Mouse (Mus musculus) layer of hippocampus, adult 11-12 months (tissue): ENCODE measurements at regions not wholly inside any gene's neighbourhood (a gene's known extent, or its start where the extent isn't known, plus 50 kb on each side); places are given as distances from the start of the nearest gene placed in this dataset.

ENCODE experiments used
- DNase-seq: peaks from one replicate; pipeline ENCODE4 v3.0.0; 2022; ENCODE audit warnings: low spot score

DNA sequence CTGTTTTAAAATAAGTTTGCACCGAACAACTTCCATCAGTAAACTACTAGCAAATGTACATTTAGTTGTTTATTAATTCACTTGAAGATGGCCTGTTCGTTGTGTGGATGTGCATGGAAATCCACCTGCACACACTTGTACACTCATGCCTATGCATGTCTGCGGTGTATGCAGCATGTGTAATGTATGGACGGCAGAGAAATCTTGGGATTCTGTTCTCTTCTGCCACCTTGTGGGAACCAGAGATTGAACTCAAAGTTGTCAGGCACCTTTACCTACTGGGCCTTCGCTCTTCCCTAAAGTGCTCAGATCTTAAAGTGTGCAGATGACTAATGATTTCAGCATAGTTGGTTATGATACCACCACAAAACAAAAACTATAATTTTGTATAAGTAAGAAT, 137.4 kb downstream of the Kitl start:
- DNase-seq = peak; percentile 21

DNA sequence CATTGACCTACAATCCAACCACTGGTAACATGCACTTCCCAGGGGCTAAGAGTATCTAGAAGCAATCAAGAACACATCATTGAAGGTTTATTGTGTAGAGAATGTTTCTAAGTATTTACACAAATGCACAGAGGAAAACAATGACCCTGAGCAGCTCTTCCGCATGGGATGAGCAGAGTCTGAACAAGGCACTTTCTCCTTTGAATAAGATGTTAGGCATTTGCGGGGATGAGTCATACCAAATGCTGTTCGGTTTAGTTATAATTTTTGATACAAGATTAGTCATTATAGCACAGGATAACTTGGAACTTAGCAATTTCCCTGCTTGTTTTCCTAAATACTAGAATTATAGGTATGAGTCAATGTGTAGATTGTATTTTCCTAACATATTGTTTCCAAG, 137.9 kb downstream of the Kitl start:
- no peak for DNase-seq

DNA sequence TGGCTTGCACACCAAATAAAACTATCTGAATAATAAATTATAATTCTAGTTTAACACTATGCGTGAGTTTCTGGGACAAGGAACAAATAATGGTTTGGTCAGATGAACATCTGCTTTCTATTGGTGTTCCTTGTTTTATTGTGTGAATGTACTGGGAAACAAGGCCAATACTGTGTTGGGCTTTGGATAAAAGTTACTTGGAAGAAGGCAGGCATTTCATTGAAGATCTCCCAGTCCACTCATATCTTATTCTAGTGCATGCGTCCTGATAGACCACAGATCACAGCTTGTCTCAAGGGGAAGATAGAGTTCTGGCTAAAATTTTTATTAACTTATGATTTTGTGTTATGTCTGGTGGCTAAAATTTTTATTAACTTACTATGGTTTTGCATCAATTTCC, 140.1 kb downstream of the Kitl start:
- no peak for DNase-seq

DNA sequence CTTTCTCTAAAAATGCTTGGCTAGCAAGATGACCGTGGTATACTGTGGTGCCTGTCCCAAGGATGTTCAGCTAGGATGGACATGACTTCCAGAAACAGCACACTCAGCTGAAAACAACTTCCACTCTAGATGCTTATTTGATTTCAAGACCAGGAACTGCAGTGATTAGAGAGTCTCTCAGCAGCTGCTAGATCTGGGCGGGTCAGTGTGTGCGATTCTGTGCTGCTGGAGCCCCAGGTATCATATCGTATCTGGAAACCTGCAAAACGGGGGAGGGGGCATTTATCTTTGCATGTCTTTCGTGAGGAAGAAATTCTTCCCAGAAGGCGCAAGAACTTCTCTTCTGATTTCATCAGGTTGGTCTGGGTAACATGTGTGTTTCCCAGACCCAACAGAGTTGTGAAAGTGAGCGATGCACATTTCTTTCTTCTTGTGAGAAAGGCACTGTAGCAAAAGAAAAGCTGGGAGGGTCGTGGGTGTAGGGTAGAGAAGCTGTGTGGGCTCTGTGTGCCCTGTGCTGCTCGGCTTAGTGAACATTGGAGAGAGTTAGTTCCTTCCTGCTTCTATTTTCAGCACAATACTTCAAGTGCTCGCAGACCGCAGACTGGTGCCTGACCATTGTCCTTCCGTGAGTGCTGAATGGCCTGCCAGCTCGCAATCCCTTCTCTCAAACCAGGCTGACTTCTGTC, 144.6 kb downstream of the Kitl start:
- peak; percentile 32 for DNase-seq

DNA sequence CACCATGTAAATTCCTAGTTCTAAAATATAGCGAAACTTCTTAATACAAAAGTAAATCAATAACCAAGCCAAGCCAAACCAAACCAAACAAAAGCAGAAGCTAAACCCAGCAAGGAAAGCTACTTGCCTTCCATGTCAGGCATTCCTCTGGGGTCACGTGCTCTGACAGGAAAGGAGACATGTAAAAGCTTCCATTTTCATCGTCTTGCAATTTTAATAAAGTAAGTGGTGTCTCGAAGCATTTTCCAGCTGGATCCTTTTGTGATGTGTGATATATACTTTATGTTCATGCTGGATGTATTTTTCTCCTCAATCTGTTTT, 145.1 kb downstream of the Kitl start:
- no peak for DNase-seq

DNA sequence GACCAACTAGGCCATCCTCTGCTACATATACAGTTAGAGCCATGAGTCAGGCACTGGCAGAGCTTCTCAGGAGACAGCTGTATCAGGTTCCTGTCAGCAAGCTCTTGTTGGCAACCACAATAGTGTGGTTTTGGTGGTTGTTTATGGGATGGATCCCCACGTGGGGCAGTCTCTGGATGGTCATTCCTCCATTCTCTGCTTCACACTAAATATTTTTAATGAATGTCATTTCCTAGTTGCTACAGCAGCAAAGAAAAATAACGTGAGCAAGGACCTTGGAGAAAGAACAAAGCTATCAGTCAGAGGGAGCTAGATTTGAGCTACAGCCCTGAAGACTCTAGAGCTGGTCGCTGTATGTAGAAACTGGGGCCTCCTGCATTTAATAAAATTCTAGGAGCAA, 145.7 kb downstream of the Kitl start:
- DNase-seq = no peak

DNA sequence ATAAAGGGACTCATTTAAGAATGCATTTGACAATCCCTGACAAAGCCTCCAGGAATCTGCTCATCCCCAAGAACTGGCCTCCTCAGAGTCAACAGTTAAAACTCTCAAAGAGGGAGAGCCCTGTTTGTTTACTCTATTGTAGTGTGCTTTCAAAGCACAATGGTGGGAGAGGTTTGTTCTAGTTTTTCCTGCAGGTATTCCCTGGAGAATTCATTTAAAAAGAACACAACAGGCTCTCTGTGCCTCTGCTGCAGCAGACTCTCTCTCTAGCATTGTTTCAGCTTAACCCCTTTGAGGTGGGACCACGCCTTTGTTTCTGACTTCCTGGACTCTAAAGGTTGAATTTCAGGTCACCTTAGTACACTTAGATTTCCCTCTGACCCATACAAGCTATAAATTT, 149.1 kb downstream of the Kitl start:
- DNase-seq = no peak

DNA sequence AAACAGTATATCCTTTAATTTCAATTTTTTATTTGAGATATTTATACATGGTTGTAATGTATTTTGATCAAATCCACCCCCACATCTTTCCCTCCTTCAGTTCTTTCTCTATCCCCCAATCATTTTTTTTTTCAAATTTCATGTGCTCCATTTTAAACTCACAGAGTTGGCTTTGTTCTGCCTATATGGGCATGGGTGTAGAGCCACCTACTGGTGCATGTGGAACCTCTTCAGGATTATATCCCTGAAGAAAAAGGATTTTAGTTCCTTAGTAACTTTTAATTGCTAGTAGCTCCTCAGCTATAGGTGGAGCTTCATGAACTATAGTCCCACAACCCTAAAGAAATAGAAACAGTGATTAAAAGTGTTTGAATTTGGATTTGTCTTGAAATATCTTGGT, 155.4 kb downstream of the Kitl start:
- DNase-seq = no peak

DNA sequence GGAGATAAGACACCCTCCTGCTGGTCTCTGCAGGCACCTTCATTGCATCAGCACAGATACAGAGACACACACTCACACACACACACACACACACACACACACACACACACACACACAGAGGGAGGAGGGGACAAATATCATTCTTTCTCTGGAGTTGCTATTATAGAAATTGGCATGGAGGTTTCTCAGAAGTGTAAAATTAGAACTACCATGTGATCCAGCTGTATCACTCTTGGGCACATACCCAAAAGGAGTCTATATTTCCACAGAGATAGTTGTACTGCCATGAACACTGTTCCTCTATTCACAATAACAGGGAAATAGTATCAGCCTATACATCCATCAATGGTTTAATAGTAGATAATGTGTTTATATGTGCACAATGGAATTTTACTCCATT, 137.8 kb upstream of the Gm4301 start:
- no peak for DNase-seq

DNA sequence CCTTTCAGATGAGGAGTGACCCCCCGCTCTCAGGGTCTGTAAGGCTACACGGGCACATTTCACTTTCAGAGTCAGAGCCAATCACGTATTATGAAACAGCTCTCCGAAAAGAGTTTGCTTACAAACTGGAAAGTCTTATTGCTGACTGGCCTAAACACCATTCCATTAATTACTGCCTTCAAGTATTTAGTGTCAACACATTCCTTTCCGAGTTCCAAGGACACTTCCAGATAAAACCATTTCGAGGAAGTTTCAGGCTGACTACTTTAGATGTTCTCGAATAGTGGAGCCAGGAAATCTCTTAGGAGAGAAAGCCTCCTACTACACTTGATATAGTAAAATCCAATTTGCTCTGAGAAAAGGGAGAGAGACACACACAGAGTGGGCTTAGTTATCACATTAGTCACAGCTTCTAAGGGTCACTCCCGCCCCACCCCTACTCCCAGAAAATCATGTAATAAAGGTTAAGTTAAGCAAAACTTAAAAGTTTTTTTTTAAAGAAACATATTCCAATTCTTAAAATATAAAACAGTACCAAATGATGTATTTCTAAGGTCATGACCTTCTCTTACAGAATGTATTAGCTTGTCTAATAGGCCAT, 136.3 kb upstream of the Gm4301 start:
- no peak for DNase-seq

DNA sequence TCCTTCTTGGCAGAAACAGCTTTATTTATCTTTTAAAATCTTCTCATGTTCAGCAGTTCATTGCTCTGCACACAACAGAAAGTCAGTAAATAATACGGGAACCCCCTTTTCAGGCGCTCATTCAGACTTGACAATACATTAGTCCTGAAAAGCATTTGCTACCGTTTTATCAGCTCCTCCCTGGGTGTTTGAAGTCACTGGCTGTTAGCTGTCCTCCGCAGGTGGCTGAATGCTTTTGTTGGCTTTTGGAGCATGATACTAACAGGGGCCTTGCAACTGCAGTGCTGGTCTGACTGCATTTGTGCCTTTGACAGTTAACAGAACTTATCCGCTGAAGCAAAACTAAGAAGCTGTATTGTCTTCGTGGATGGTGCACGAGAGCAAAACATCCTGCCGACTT, 135.0 kb upstream of the Gm4301 start:
- no peak for DNase-seq

DNA sequence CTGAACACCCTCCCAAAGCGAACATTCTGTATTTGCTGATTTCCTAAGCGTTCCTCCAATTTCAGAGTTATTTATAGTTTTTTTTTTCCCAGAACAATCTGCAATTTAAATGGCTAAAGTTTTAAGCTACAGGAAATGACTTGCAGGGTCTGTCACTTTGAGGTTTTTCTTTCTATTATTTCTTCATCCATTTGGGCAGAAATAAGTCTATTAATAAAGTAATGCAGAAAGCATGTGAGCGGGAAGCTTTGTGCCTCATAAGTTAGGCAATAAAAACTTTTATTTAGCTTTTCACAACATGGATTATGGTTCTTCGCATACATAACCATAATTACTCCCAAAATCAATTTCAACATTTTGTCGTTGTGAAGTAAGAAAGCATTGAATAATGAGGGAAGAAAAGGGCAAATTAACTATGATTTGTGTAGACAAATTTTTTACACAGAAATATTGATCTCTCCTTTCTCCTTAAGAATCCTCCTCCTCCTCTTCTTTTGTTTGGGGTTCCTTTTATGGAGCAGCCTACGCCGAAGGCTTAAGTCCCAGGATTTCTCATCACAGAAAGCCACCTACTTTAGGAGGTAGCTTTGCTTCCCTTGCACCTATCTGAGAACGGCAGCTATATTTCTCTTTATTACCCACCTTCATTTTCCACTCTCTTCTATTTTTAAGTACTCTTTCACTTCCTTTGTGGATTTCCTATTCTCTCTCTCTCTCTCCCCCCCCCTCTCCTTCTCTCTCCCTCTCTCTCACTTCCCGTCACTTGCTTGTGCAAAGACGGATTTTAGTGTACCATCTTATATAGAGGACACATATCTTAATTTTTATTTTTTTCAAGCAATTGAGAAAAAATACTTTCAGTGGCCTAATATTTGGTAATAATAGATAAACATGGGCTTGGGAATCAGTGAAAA, 128.6 kb upstream of the Gm4301 start:
- DNase-seq = no peak

DNA sequence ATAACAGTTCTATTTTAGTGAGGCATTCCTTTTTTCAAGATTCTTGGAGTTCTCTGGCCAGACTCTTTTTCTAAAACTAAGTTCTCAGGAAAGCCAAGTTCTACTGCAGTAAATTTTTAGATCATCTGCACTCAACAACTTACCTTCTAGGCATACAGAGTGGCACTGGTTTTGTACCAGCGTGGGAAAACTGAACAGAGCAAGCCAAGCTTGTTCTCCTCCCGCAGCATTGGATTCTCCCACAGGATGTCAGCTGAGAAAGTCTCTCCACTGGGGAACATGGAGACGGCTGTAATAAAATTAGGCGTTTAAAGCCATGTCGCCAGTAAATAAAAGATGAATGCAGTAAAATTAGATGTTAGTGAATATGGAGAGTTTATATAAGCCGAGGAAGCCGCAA, 124.8 kb upstream of the Gm4301 start:
- no peak for DNase-seq

DNA sequence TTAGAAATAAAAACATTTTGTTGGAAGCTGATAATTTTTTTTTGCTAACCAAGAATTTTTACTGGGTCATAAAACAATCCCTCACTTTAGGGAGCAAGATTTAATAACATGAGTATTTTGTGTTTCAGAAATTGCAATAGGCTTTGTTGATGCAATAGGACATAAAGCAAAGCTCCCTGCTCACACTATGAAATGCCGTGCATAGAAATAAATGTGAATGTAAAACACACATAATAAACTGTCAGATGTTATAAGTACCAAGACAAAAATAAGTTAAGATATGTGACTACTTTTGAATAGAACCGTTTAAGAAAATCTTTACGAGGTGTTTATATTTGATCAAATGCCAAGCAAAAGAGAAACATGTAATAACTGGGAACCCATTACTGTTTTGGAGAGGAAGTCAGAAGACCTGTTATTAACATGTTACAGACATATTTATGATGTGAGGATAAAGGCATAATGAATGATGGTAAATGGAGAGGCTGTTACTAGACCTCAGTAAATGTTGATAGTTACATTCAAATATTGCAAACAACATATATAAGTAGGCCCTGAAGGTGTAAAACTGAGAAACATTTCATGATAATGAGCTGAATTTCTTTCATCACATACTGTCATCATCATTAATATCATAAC, 110.9 kb upstream of the Gm4301 start:
- DNase-seq = no peak

DNA sequence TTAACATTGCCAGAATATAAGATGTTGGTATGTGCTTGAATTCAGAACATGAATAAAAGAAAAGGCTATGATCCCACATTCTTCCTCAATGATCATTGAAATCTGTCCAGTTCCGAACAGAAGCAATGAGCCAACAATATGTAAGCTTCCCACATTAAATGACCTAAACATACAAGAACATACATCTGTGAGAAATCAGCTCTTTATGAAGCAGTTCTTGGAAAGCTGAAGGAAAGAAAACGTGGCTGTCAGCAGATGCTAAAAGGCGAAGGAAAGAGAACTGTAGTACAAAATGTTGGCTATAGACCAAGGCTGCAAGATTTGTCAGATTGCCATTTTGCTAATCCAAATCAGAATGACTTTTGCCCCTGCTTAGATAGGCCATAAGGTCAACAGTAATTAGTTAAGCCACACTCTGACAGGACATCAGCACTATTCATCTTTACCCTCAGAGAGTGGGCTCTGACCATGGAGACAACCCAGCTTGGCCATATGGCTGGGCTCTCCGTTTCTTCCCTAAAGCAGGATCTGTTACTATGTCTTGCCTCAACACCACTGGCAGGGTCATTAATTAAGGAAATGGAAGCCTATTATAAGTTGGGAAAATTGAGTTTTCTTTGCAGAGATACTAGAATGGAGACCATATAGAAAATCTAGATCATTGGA, 76.1 kb upstream of the Gm4301 start:
- DNase-seq = no peak

DNA sequence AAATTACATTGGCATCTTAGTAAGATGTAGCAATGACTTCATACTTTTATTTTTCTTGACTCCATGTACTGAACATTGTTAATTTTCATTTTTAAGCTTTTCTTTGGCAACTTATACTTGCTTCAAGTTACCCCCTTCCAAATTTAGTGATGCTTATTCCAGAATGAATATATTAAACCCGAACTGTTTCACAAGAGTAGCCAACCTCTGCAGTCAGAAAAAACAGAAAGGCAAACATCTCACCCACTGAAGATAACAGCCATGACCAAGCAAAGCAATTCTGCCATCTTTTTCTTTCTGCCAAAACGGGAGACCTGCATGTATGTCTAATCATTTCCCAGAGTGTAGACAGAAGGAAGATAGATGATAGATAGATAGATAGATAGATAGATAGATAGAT, 72.0 kb upstream of the Gm4301 start:
- no peak for DNase-seq

DNA sequence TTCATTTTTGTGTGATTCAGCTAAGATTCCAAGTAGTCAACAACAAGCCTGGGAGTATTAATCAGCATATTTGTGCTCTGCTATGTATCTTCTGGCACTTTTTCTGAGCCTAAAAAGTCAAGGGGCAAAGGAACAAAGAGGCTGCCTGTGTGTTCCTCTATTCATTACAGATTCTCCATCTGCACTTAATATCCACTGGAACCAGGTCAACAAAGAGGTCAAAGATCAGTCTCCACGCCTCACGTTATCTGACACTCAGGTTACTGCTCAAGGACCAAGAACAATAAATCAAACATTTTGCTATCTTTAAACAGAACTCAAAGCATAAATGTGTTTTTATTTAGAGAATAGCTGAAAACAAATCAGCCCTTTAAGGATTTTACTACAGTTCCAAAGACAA, 71.4 kb upstream of the Gm4301 start:
- no peak for DNase-seq

DNA sequence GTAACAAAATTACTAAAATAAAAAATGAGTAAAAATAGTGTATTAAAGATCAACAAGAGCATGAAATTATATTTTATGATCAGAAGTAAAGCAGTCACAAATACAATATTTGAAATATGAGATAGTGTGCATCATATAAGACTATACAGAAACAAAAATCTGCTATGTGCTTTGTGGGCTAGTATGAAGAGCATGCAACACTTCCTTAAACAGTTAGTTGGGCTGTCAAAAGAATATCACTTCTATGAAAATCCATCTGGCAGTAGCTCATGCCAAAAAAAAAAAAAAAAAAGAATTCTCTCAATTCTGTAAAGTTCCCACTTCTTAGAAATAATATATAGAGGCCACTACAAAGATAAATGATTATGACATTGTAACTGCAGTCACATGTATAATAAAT, 53.0 kb upstream of the Gm4301 start:
- DNase-seq = no peak
